Mouse (Mus musculus) hindbrain, embryonic 11.5 days (tissue): Measurements from ENCODE around the gene Epo. TPM values are rescaled to one million over a fixed set of nuclear protein-coding genes. Genes with fewer than 3 reads are reported as not detected.
A peak's percentile ranks its signal among the peaks of the same experiment; 100 is the strongest.

Source experiments
- ATAC-seq: fragments of 200-750 bp; cut with Nextera tagmentation; 2 replicates; pipeline ENCODE4 v1.8.0; 2017; ENCODE audit warnings: mild to moderate bottlenecking, moderate TSS enrichment, moderate library complexity; ENCODE audit not compliant: low FRiP score
- DNase-seq: peaks from one replicate; pipeline ENCODE4 v3.0.0-alpha.2; 2015; ENCODE audit warnings: low spot score
- H3K27ac ChIP-seq: fragments of 300-500 bp; sonication (generic); 2 replicates; pipeline ENCODE4 v1.5.1; 2014; ENCODE audit warnings: mild to moderate bottlenecking, low read depth, low read length
- H3K27me3 ChIP-seq: fragments of 300-500 bp; sonication (generic); 2 replicates; pipeline ENCODE4 v1.6.1; 2014; ENCODE audit warnings: mild to moderate bottlenecking, low read length, moderate library complexity, mixed read lengths; ENCODE audit not compliant: control insufficient read depth, insufficient read depth
- H3K36me3 ChIP-seq: fragments of 300-500 bp; sonication (generic); 2 replicates; pipeline ENCODE4 v1.6.1; 2014; ENCODE audit warnings: mild to moderate bottlenecking, low read length, moderate library complexity, mixed read lengths; ENCODE audit not compliant: control insufficient read depth, insufficient read depth
- H3K4me1 ChIP-seq: fragments of 300-500 bp; sonication (generic); replicated peaks from 2 replicates; pipeline ENCODE4 v1.6.1; 2014; ENCODE audit warnings: low read length, mixed read lengths; ENCODE audit not compliant: control insufficient read depth, insufficient read depth
- H3K4me2 ChIP-seq: fragments of 300-500 bp; sonication (generic); replicated peaks from 2 replicates; pipeline ENCODE4 v1.6.1; 2014; ENCODE audit warnings: mild to moderate bottlenecking, low read depth, low read length
- H3K4me3 ChIP-seq: fragments of 300-500 bp; sonication (generic); 2 replicates; pipeline ENCODE4 v1.5.1; 2014; ENCODE audit warnings: low read depth, low read length
- H3K9ac ChIP-seq: fragments of 300-500 bp; sonication (generic); 2 replicates; pipeline ENCODE4 v1.6.1; 2014; ENCODE audit warnings: low read depth, low read length
- H3K9me3 ChIP-seq: fragments of 300-500 bp; sonication (generic); 2 replicates; pipeline ENCODE4 v1.6.1; 2016; ENCODE audit warnings: low read length; ENCODE audit not compliant: control insufficient read depth
- WGBS: fragments of 180-500 bp; shearing (Covaris S2); extraction: QIAGEN DNeasy Blood & Tissue Kit; methylation state at CpG from one replicate; pipeline ENCODE4 v1.1.7; 2014; 5-methylcytosine and 5-hydroxymethylcytosine counted together
- polyA plus RNA-seq: library from polyadenylated mRNA; unstranded; fragments of >200 nt; fragmentation: Nextera tagmentation; extraction: Ambion mirVana; gene quantifications from 2 replicates; pipeline ENCODE4 v1.2.1, GENCODE M21; 2014

Gene Epo
- polyA plus RNA-seq, 1 experiment from 2014 or later: 1.1 TPM

DNA sequence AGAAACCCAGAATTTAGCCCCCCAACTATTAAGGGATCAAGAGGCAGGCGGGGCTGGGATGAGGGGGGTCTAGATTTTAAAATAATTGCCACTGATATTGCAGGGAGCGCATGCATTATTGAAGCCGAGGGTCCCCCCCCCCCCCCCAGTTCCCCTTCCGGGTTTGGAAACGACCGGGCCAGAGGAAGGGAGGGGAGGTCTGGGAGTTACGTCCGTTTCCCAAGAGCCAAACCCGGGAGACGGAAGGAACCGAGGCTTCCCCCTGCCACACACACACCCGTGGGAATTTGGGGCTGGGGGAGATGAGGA is 280 bp downstream of the Epo start:
- ATAC-seq: peak; percentile 6; the same call in 1 of the 2 replicates
- no peak for DNase-seq
- H3K27me3 ChIP-seq: no peaks in the 10 kb centered on the region
- H3K9ac ChIP-seq: peak overlapping the region; percentile 97
- H3K9me3 ChIP-seq: no peaks in the 10 kb centered on the region
- H3K4me1 ChIP-seq: peaks cover 8% of the 10 kb centered on the region; the same call in 1 of the 2 replicates
- H3K27ac ChIP-seq: peak overlapping the region; percentile 97
- H3K4me2 ChIP-seq: peak overlapping the region; percentile 95
- H3K36me3 ChIP-seq: peaks cover 15% of the 10 kb centered on the region; the same call in 1 of the 2 replicates
- WGBS: 0% methylated on average over 10 of the region's 12 CpGs
- H3K4me3 ChIP-seq: peak overlapping the region; percentile 88

GRCm38 (mm10) chr5:137532131-137532807 is 773 bp downstream of the Epo start:
- DNase-seq: peak; percentile 58
- H3K9me3 ChIP-seq: no peaks in the 10 kb centered on the region
- peak overlapping the region; percentile 95 for H3K4me2 ChIP-seq
- H3K4me1 ChIP-seq: peaks cover 9% of the 10 kb centered on the region; the same call in 1 of the 2 replicates
- no peak for ATAC-seq
- no peaks in the 10 kb centered on the region for H3K27me3 ChIP-seq
- H3K36me3 ChIP-seq: peaks cover 18% of the 10 kb centered on the region
- H3K27ac ChIP-seq: peak overlapping the region; percentile 97
- 0% methylated on average over 19 of the region's 19 CpGs for WGBS
- H3K4me3 ChIP-seq: peak overlapping the region; percentile 88
- H3K9ac ChIP-seq: peak overlapping the region; percentile 97

- Histone ChIP-seq H3K9ac (peak overlapping the region; percentile 97), H3K4me1 (peaks cover 10% of the 10 kb centered on the region; the same call in 1 of the 2 replicates), H3K36me3 (peaks cover 19% of the 10 kb centered on the region), H3K9me3 (no peaks in the 10 kb centered on the region), H3K27me3 (no peaks in the 10 kb centered on the region), H3K4me2 (peak overlapping the region; percentile 95), H3K27ac (peak overlapping the region; percentile 97), H3K4me3 (peak overlapping the region; percentile 88)
- peak; percentile 43 for ATAC-seq
- WGBS: under 1% methylated on average over 48 of the region's 51 CpGs
- peak; percentile 67 for DNase-seq
Observed at GRCm38 (mm10) chr5:137531414-137532130, 1.5 kb downstream of the Epo start.

DNA sequence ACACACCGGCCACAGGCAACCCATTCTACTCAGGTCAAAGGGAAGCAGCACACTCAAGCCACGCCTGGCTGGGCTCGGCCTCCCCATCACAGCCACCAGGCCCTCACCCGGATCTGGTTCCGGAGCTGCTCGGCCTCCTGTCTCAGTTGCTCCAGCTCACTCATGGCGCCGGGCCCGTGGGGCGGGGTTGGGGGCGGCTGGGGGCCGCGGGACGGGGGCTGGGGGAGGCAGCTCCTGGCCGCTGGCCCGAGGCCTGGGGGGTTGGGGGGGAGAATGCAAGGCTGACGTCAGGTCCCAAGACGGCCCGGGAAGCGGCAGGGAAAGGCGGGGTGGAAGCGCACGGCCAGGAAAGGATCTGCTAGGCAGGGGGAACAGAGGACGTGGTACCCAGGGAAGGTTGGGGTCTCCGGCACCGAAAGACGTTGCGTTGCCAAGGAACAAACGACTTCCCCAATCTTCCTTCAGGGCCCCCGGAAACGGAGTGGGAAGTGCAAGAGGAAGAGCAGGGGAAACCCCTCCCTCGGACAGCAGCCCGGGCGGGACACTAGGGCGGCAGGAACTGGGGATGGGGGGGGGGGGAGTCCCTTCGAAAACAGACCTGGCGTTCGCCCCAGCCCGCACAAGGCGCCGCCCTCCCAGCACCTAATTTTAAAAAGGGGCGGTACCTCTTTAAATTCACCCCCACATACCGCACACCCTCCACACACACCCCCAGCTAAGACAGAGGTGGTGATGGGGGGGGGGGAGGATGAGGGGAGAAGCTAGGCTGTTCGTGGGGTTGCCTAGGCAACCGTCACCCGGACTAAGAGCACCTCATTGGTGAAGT is 2.2 kb downstream of the Epo start:
- peak overlapping the region; percentile 95 for H3K4me2 ChIP-seq
- H3K4me1 ChIP-seq: peaks cover 13% of the 10 kb centered on the region; the same call in 1 of the 2 replicates
- 0% methylated on average over 45 of the region's 46 CpGs for WGBS
- H3K36me3 ChIP-seq: peaks cover 19% of the 10 kb centered on the region
- peak; percentile 90 for DNase-seq
- H3K27me3 ChIP-seq: no peaks in the 10 kb centered on the region
- peak overlapping the region; percentile 88 for H3K4me3 ChIP-seq
- peak overlapping the region; percentile 97 for H3K9ac ChIP-seq
- ATAC-seq: peak; percentile 59
- no peaks in the 10 kb centered on the region for H3K9me3 ChIP-seq
- peak overlapping the region; percentile 97 for H3K27ac ChIP-seq

DNA sequence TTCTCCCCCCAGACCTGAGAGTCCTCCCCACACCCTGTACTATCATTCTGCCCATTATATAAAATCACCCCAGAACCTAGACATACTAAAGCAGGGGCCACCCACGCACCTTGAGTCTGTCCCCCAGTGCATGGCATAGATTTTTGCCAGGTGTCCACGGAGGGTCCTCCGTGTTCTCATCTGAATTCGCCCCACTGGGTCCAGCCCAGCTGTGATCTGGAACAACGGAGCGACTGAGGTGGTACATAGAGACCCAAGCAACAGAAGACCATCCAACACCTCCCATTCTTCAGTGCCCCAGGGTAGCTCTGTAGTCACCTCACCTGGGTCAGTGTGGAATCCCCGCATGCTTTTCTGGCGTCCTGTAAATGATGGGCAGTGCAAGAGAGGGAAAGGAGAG is 3.0 kb downstream of the Epo start:
- H3K9me3 ChIP-seq: no peaks in the 10 kb centered on the region
- 71% methylated on average over 8 of the region's 8 CpGs for WGBS
- H3K27ac ChIP-seq: peak overlapping the region; percentile 97
- ATAC-seq (no peak), DNase-seq (no peak)
- peaks cover 23% of the 10 kb centered on the region for H3K36me3 ChIP-seq
- no peaks in the 10 kb centered on the region for H3K27me3 ChIP-seq
- peaks cover 13% of the 10 kb centered on the region; the same call in 1 of the 2 replicates for H3K4me1 ChIP-seq
- H3K4me3 ChIP-seq: peak overlapping the region; percentile 88
- H3K9ac ChIP-seq: peak overlapping the region; percentile 97
- H3K4me2 ChIP-seq: peak overlapping the region; percentile 95

DNA sequence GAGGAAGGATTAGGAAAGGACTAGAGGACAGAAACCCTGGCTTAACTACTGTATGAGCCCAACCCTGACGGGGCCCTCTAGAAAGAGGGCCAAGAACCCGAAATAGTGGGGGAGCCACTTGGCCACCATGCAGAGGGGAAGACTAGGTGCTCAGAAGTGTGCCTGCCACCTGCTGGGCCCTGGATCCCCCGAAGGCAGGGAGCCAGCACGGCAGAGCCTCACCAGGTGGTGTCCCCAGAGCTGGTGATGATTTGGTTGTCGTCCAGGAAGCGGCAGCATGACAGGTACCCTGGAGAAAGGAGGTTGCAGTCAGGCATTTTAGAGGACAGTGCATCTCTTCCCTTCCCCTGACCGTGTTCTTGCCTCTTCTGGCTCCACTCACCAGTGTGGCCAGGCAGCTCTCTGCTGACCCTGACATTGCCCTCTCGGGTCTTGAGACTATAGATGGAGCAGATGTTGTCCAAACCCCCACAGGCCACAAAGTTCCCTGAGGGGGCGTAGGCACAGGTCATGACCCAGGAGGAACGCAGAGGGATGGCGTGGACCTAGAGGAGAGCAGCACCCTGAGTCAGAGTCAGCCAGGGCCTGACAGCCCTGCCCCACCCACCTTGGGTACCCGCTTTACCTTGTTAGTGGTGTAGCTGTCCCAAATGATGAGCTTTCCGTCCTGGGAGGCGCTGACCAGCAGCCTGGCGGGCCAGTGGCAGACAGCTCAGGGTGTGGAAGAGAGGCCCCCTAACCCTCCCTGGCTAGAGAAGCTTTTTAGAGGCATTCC is 3.6 kb downstream of the Epo start:
- no peaks in the 10 kb centered on the region for H3K27me3 ChIP-seq
- WGBS: 70% methylated on average over 15 of the region's 15 CpGs
- peak overlapping the region; percentile 97; the same call in 1 of the 2 replicates for H3K9ac ChIP-seq
- no peaks in the 10 kb centered on the region for H3K9me3 ChIP-seq
- peak overlapping the region; percentile 88 for H3K4me3 ChIP-seq
- peak overlapping the region; percentile 97; the same call in 1 of the 2 replicates for H3K27ac ChIP-seq
- ATAC-seq (no peak), DNase-seq (no peak)
- peaks cover 13% of the 10 kb centered on the region; the same call in 1 of the 2 replicates for H3K4me1 ChIP-seq
- peaks cover 28% of the 10 kb centered on the region for H3K36me3 ChIP-seq
- H3K4me2 ChIP-seq: peak overlapping the region; percentile 95; the same call in 1 of the 2 replicates

GRCm38 (mm10) chr5:137528247-137528968 is 4.6 kb downstream of the Epo start:
- Histone ChIP-seq H3K4me3 (no peak overlapping the region), H3K9ac (no peak overlapping the region), H3K4me1 (peaks cover 13% of the 10 kb centered on the region; the same call in 1 of the 2 replicates), H3K27me3 (no peaks in the 10 kb centered on the region), H3K4me2 (no peak overlapping the region), H3K27ac (no peak overlapping the region), H3K9me3 (no peaks in the 10 kb centered on the region), H3K36me3 (peaks cover 38% of the 10 kb centered on the region)
- WGBS: 84% methylated on average over 22 of the region's 22 CpGs
- no peak for ATAC-seq
- DNase-seq: no peak
